Mouse (Mus musculus) urinary bladder, postnatal 4 days (tissue): Measurements from ENCODE around the gene Poldip2.
"Not testable (repeated sequence)": the region's sequence is repeated elsewhere in the genome, so short reads cannot be mapped to it uniquely, and the experiment has no call there.

Source experiments
- DNase-seq, 2 experiments: peaks; one replicate each; pipeline ENCODE4 v3.0.0; 2021 to 2022; ENCODE audit warnings: low spot score in 2 of 2

Poldip2 gene

GRCm38 (mm10) chr11:78501529-78501928 lies 10.5 kb upstream of the Poldip2 start:
- no peak for DNase-seq

- no peak for DNase-seq
These were observed 8.9 kb upstream of the Poldip2 start, which contains the start of gene Sebox for GRCm38 (mm10) chr11:78502909-78503650. TSS of gene Sebox (plus strand) at chr11:78503447.

- DNase-seq: no peak
These were observed 6.6 kb upstream of the Poldip2 start for GRCm38 (mm10) chr11:78505430-78505829.

- no peak for DNase-seq
These were observed 2.8 kb upstream of the Poldip2 start for GRCm38 (mm10) chr11:78509148-78509547.

GRCm38 (mm10) chr11:78513106-78513790 lies 1.3 kb downstream of the Poldip2 start:
- DNase-seq: no peak

GRCm38 (mm10) chr11:78515549-78516325 lies 3.7 kb downstream of the Poldip2 start:
- DNase-seq: no peak

- DNase-seq: no peak
These were observed 6.9 kb downstream of the Poldip2 start for GRCm38 (mm10) chr11:78518931-78519330.

- no peak for DNase-seq
These were observed 9.9 kb downstream of the Poldip2 start for GRCm38 (mm10) chr11:78521880-78522279.

GRCm38 (mm10) chr11:78522481-78522997 lies 10.5 kb downstream of the Poldip2 start:
- DNase-seq: no peak

GRCm38 (mm10) chr11:78523241-78523955 lies 11.4 kb downstream of the Poldip2 start:
- DNase-seq: no peak

GRCm38 (mm10) chr11:78524838-78525237 lies 12.8 kb downstream of the Poldip2 start:
- DNase-seq: no peak

- no peak for DNase-seq
These were observed 16.7 kb downstream of the Poldip2 start for GRCm38 (mm10) chr11:78528714-78529113.

- no peak for DNase-seq
These were observed 18.0 kb downstream of the Poldip2 start for GRCm38 (mm10) chr11:78530001-78530400.

- no peak for DNase-seq
These were observed 19.1 kb downstream of the Poldip2 start for GRCm38 (mm10) chr11:78531046-78531445.

- not testable (repeated sequence) for DNase-seq
These were observed 19.5 kb downstream of the Poldip2 start for GRCm38 (mm10) chr11:78531515-78531914.

- DNase-seq: no peak
These were observed 22.5 kb downstream of the Poldip2 start for GRCm38 (mm10) chr11:78534516-78534915.

- no peak for DNase-seq
These were observed 23.5 kb downstream of the Poldip2 start for GRCm38 (mm10) chr11:78535376-78536079.

- peak; percentile 96 to 97 for DNase-seq
These were observed 24.2 kb downstream of the Poldip2 start, which contains the start of the genes Tnfaip1 and Ift20 for GRCm38 (mm10) chr11:78536080-78536689. TSS of gene Tnfaip1 (minus strand) at chr11:78536332. TSS of gene Ift20 (plus strand) at chr11:78536361.

GRCm38 (mm10) chr11:78536690-78537084 lies 24.7 kb downstream of the Poldip2 start:
- no peak for DNase-seq

GRCm38 (mm10) chr11:78540358-78540757 lies 28.4 kb downstream of the Poldip2 start:
- DNase-seq: no peak
